In genomic region chr3:116126070-116126469, GRCm38 (mm10) we compare ENCODE assay signal across 9 mouse cellular contexts. TPM values are rescaled to one million over a fixed set of nuclear protein-coding genes. Genes with fewer than 3 reads are reported as not detected.
DNase-seq lines count a peak whose midpoint lies in the region; ATAC-seq and TF ChIP-seq lines count a peak whose summit lies in the region.
"Had no signal": no experiment of that assay in that cellular context is flagged by ENCODE, and none has a peak within 500 bp of the region (broad histone marks: within the 10 kb centered on the region; RNA-seq: fewer than 3 reads in every experiment).

No protein-coding gene starts in this region.

- TF ChIP-seq EP300 in liver, postnatal 0 days (IDR thresholded peaks at IDR 0.05; ENCODE audit: low read depth): no peak

- peak overlapping the region; percentile 74; the same call in 1 of the 2 replicates for H3K9ac ChIP-seq in heart, embryonic 14.5 days (ENCODE audit: low read length)
- peak overlapping the region; percentile 22; the same call in 1 of the 2 replicates for H3K9ac ChIP-seq in liver, postnatal 0 days (replicated peaks)

- H3K4me2 ChIP-seq in heart, embryonic 14.5 days (ENCODE audit: low read length): peak overlapping the region; percentile 66
- peak overlapping the region; percentile 59 for H3K4me2 ChIP-seq in liver, postnatal 0 days (ENCODE audit: low read depth, low read length)

- no peak for TF ChIP-seq POLR2A in brain, embryonic 14.5 days (IDR thresholded peaks at IDR 0.05; ENCODE audit: borderline replicate concordance, extremely low read depth, insufficient read depth, insufficient read length, poor library complexity, severe bottlenecking)

- H3K27ac ChIP-seq in heart, embryonic 14.5 days (replicated peaks in 1 of 2; ENCODE audit: control insufficient read depth in 1 of 2, insufficient read depth in 1 of 2, low read depth in 2 of 2, low read length in 2 of 2): peak overlapping the region; percentile 80 to 85
- peak overlapping the region; percentile 81 for H3K27ac ChIP-seq in hindbrain, embryonic 10.5 days
- peak overlapping the region; percentile 82 for H3K27ac ChIP-seq in liver, postnatal 0 days (ENCODE audit: low read depth)

- peaks cover 5 to 11% of the 10 kb centered on the region in 2 experiments for H3K4me1 ChIP-seq in heart, embryonic 14.5 days (ENCODE audit: control insufficient read depth in 2 of 2, insufficient read depth in 2 of 2, low read length in 2 of 2)
- peaks cover 42% of the 10 kb centered on the region for H3K4me1 ChIP-seq in hindbrain, embryonic 10.5 days (replicated peaks)
- H3K4me1 ChIP-seq in liver, postnatal 0 days (ENCODE audit: insufficient read depth): peaks cover 18% of the 10 kb centered on the region

- H3K4me3 ChIP-seq in heart, embryonic 14.5 days (ENCODE audit: control insufficient read depth in 1 of 2, insufficient read depth in 1 of 2, low read depth in 1 of 2, low read length in 2 of 2): peak overlapping the region in 1 of 2 experiments; percentile 45; a peak in 3 of 4 replicates
- peak overlapping the region; percentile 45 for H3K4me3 ChIP-seq in hindbrain, embryonic 10.5 days
- H3K4me3 ChIP-seq in liver, postnatal 0 days (ENCODE audit: low read depth, low read length): peak overlapping the region; percentile 46

- H3K9me3 ChIP-seq in heart, embryonic 14.5 days (ENCODE audit: control insufficient read depth, low read length): no peaks in the 10 kb centered on the region
- H3K9me3 ChIP-seq in hindbrain, embryonic 10.5 days: no peaks in the 10 kb centered on the region
- H3K9me3 ChIP-seq in liver, postnatal 0 days (ENCODE audit: low read length): no peaks in the 10 kb centered on the region

- no peaks in the 10 kb centered on the region for H3K27me3 ChIP-seq in heart, embryonic 14.5 days (ENCODE audit: control insufficient read depth, insufficient read depth, low read length)
- no peaks in the 10 kb centered on the region for H3K27me3 ChIP-seq in hindbrain, embryonic 10.5 days (ENCODE audit: insufficient read depth, poor library complexity, severe bottlenecking)
- H3K27me3 ChIP-seq in liver, postnatal 0 days (ENCODE audit: insufficient read depth, low read length): no peaks in the 10 kb centered on the region

- H3K36me3 ChIP-seq in heart, embryonic 14.5 days (ENCODE audit: control insufficient read depth, insufficient read depth, low read length): peaks cover 38% of the 10 kb centered on the region
- 0 out of 2 replicates have a peak, but pooled peaks cover 11% of the 10 kb centered on the region for H3K36me3 ChIP-seq in hindbrain, embryonic 10.5 days
- peaks cover 9% of the 10 kb centered on the region; the same call in 1 of the 2 replicates for H3K36me3 ChIP-seq in liver, postnatal 0 days (replicated peaks; ENCODE audit: insufficient read depth, low read length)

- 26% methylated on average over 4 of the region's 4 CpGs for WGBS in heart, embryonic 14.5 days
- WGBS in hindbrain, embryonic 10.5 days: 23% methylated on average over 4 of the region's 4 CpGs
- 49% methylated on average over 4 of the region's 4 CpGs for WGBS in liver, postnatal 0 days (ENCODE audit: insufficient replicate concordance)

- TF ChIP-seq CTCF in brain, embryonic 14.5 days (IDR thresholded peaks at IDR 0.05; ENCODE audit: borderline replicate concordance, extremely low read depth, insufficient read depth, insufficient read length): no peak
- TF ChIP-seq CTCF in liver, postnatal 0 days (IDR thresholded peaks at IDR 0.05; ENCODE audit: low read depth): no peak

- no peak for ATAC-seq in heart, embryonic 14.5 days (ENCODE audit: insufficient number of reproducible peaks, insufficient read depth, low FRiP score, low read depth)
- ATAC-seq in liver, postnatal 0 days: no peak

- DNase-seq in heart, adult 9 months (ENCODE audit: low spot score in 2 of 2): no peak
- DNase-seq in brain, embryonic 14.5 days (ENCODE audit: low read depth): peak; percentile 43
- no peak for DNase-seq in hindbrain, embryonic 10.5 days (ENCODE audit: low spot score)
- DNase-seq in liver, postnatal 0 days: no peak
- no peak for DNase-seq in gastrocnemius, adult 8-10 months (ENCODE audit: low spot score in 2 of 2)
- DNase-seq in ovary, postnatal 10 days (ENCODE audit: low spot score): no peak
- DNase-seq in MN1 (ENCODE audit: low spot score): no peak
- DNase-seq: left cerebral cortex, postnatal 4 days had no signal

RNA-seq across cellular contexts. Expression of gene Vcam1, which starts 3.4 kb away (rescaled TPM):
- polyA plus RNA-seq in heart, embryonic 14.5 days (2014; fragmentation: Nextera tagmentation; extraction: Ambion mirVana): 75.8 and 82.9 TPM in 2 replicates
- 18.5 and 22.8 TPM in 2 replicates for polyA plus RNA-seq in brain, embryonic 14.5 days (2012; rRNA removed)
- 33.1 and 55.1 TPM in 2 replicates for polyA plus RNA-seq in hindbrain, embryonic 10.5 days (2016; fragmentation: Nextera tagmentation; extraction: Ambion mirVana)
- 88.6 and 93.4 TPM in 2 replicates for polyA plus RNA-seq in liver, postnatal 0 days (2015; fragmentation: Nextera tagmentation; extraction: Ambion mirVana)
- 1 to 10 TPM; 1.4 to 2.3 (median 2.0) TPM for total RNA-seq in gastrocnemius, adult 8-10 months (2022)
